Mouse (Mus musculus): ENCODE results near the gene Ins2.

Gene Ins2

GRCm38 (mm10) chr7:142743281-142743680 lies at the start of gene Ins2:
TSS of gene Ins2 (minus strand) at chr7:142743381.
- DNase-seq: no peak

GRCm38 (mm10) chr7:142792650-142793275 lies 49.6 kb upstream of the Ins2 start:
- no peak for DNase-seq

GRCm38 (mm10) chr7:142789667-142790066 lies 46.5 kb upstream of the Ins2 start:
- DNase-seq: no peak

- DNase-seq: peak; percentile 45
Observed at GRCm38 (mm10) chr7:142737772-142738171, 5.4 kb downstream of the Ins2 start.

- DNase-seq: peak; percentile 32
Observed at GRCm38 (mm10) chr7:142736943-142737490, 6.2 kb downstream of the Ins2 start.

- DNase-seq: peak; percentile 7
Observed at GRCm38 (mm10) chr7:142725973-142726372, 17.2 kb downstream of the Ins2 start.

GRCm38 (mm10) chr7:142720725-142721124 lies 22.5 kb downstream of the Ins2 start:
- peak; percentile 60 for DNase-seq

GRCm38 (mm10) chr7:142714783-142715498 lies 28.2 kb downstream of the Ins2 start:
- DNase-seq: peak; percentile 66

- no peak for DNase-seq
Observed at GRCm38 (mm10) chr7:142706873-142707272, 36.3 kb downstream of the Ins2 start.

GRCm38 (mm10) chr7:142699334-142699860 lies 43.8 kb downstream of the Ins2 start:
- no peak for DNase-seq

GRCm38 (mm10) chr7:142678611-142679010 lies 64.6 kb downstream of the Ins2 start:
- DNase-seq: no peak

- peak; percentile 63 for DNase-seq
Observed at GRCm38 (mm10) chr7:142675644-142676043, 67.5 kb downstream of the Ins2 start.

- DNase-seq: no peak
Observed at GRCm38 (mm10) chr7:142675141-142675540, 68.0 kb downstream of the Ins2 start.

GRCm38 (mm10) chr7:142672120-142672519 lies 71.1 kb downstream of the Ins2 start:
- DNase-seq: peak; percentile 56

GRCm38 (mm10) chr7:142671067-142671466 lies 72.1 kb downstream of the Ins2 start:
- no peak for DNase-seq

- DNase-seq: no peak
Observed at GRCm38 (mm10) chr7:142669751-142670625, 73.2 kb downstream of the Ins2 start, which contains the start of gene Gm49394. TSS of gene Gm49394 (minus strand) at chr7:142669942.

GRCm38 (mm10) chr7:142668328-142668727 lies 74.9 kb downstream of the Ins2 start:
- DNase-seq: no peak

- DNase-seq: no peak
Observed at GRCm38 (mm10) chr7:142667521-142667920, 75.7 kb downstream of the Ins2 start.

- no peak for DNase-seq
Observed at GRCm38 (mm10) chr7:142666659-142667058, 76.5 kb downstream of the Ins2 start, which contains the start of gene Igf2. TSS of gene Igf2 (minus strand) at chr7:142666816.

GRCm38 (mm10) chr7:142666109-142666508 lies 77.1 kb downstream of the Ins2 start:
- DNase-seq: no peak

- DNase-seq: no peak
Observed at GRCm38 (mm10) chr7:142665364-142665763, 77.8 kb downstream of the Ins2 start.

- no peak for DNase-seq
Observed at GRCm38 (mm10) chr7:142664465-142665029, 78.6 kb downstream of the Ins2 start.
